Mouse (Mus musculus) limb, embryonic 11.5 days (tissue): ENCODE results near the gene Thy1. TPM values are rescaled to one million over a fixed set of nuclear protein-coding genes. Genes with fewer than 3 reads are reported as not detected.

Experiments
- ATAC-seq: fragments of 200-750 bp; cut with Nextera tagmentation; 2 replicates; pipeline ENCODE4 v1.8.0; 2017; ENCODE audit warnings: low read depth; ENCODE audit not compliant: insufficient number of reproducible peaks, low FRiP score, low TSS enrichment
- DNase-seq: peaks from one replicate; pipeline ENCODE4 v3.0.0-alpha.2; 2015; ENCODE audit warnings: low spot score
- H3K27ac ChIP-seq: fragments of 300-500 bp; sonication (generic); replicated peaks from 2 replicates; pipeline ENCODE4 v1.5.1; 2014; ENCODE audit warnings: low read depth, mild to moderate bottlenecking, low read length
- H3K27me3 ChIP-seq: fragments of 300-500 bp; sonication (generic); 2 replicates; pipeline ENCODE4 v1.6.1; 2014; ENCODE audit warnings: mild to moderate bottlenecking, low read length, mixed read lengths; ENCODE audit not compliant: control insufficient read depth, insufficient read depth
- H3K36me3 ChIP-seq: fragments of 300-500 bp; sonication (generic); 2 replicates; pipeline ENCODE4 v1.6.1; 2014; ENCODE audit warnings: mild to moderate bottlenecking, low read length, moderate library complexity, mixed read lengths; ENCODE audit not compliant: control insufficient read depth, insufficient read depth
- H3K4me1 ChIP-seq: fragments of 300-500 bp; sonication (generic); 2 replicates; pipeline ENCODE4 v1.6.1; 2014; ENCODE audit warnings: low read length, mixed read lengths; ENCODE audit not compliant: control insufficient read depth, insufficient read depth
- H3K4me2 ChIP-seq: fragments of 300-500 bp; sonication (generic); 2 replicates; pipeline ENCODE4 v1.6.1; 2014; ENCODE audit warnings: low read depth, mild to moderate bottlenecking, moderate library complexity; ENCODE audit not compliant: severe bottlenecking
- H3K4me3 ChIP-seq: fragments of 300-500 bp; sonication (generic); 2 replicates; pipeline ENCODE4 v1.5.1; 2014; ENCODE audit warnings: low read depth, low read length
- H3K9ac ChIP-seq: fragments of 300-500 bp; sonication (generic); 2 replicates; pipeline ENCODE4 v1.6.1; 2014; ENCODE audit warnings: mild to moderate bottlenecking, low read length
- H3K9me3 ChIP-seq: fragments of 300-500 bp; sonication (generic); 2 replicates; pipeline ENCODE4 v1.6.1; 2016; ENCODE audit warnings: low read length; ENCODE audit not compliant: control insufficient read depth
- WGBS: fragments of 180-500 bp; shearing (Covaris S2); extraction: QIAGEN DNeasy Blood & Tissue Kit; methylation state at CpG from one replicate; pipeline ENCODE4 v1.1.7; 2014; 5-methylcytosine and 5-hydroxymethylcytosine counted together
- polyA plus RNA-seq: library from polyadenylated mRNA; unstranded; fragments of >200 nt; fragmentation: Nextera tagmentation; extraction: Ambion mirVana; gene quantifications from 2 replicates; pipeline ENCODE4 v1.2.1, GENCODE M21; 2014

Gene Thy1
- polyA plus RNA-seq, 1 experiment from 2014 or later = 0.52 TPM

DNA sequence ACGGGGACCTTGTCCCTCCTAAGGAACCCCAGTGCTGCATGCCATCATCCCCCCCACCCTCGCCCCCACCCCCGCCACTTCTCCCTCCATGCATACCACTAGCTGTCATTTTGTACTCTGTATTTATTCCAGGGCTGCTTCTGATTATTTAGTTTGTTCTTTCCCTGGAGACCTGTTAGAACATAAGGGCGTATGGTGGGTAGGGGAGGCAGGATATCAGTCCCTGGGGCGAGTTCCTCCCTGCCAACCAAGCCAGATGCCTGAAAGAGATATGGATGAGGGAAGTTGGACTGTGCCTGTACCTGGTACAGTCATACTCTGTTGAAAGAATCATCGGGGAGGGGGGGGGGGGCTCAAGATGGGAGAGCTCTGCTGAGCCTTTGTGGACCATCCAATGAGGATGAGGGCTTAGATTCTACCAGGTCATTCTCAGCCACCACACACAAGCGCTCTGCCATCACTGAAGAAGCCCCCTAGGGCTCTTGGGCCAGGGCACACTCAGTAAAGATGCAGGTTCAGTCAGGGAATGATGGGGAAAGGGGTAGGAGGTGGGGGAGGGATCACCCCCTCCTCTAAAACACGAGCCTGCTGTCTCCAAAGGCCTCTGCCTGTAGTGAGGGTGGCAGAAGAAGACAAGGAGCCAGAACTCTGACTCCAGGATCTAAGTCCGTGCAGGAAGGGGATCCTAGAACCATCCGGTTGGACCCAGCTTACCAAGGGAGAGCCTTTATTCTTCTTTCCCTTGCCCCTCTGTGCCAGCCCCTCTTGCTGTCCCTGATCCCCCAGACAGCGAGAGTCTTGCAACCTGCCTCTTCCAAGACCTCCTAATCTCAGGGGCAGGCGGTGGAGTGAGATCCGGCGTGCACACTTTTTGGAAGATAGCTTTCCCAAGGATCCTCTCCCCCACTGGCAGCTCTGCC lies 4.6 kb downstream of the Thy1 start:
- H3K36me3 ChIP-seq = no peaks in the 10 kb centered on the region
- 79% methylated on average over 14 of the region's 14 CpGs for WGBS
- no peak overlapping the region for H3K4me2 ChIP-seq
- ATAC-seq (no peak), DNase-seq (no peak)
- H3K27me3 ChIP-seq = peaks cover 25% of the 10 kb centered on the region
- H3K4me3 ChIP-seq = no peak overlapping the region
- H3K27ac ChIP-seq = no peak overlapping the region
- H3K9ac ChIP-seq = no peak overlapping the region
- H3K9me3 ChIP-seq = no peaks in the 10 kb centered on the region
- H3K4me1 ChIP-seq = peaks cover 4% of the 10 kb centered on the region; the same call in 1 of the 2 replicates

GRCm38 (mm10) chr9:44048541-44049380 lies 5.6 kb downstream of the Thy1 start:
- no peak overlapping the region for H3K4me2 ChIP-seq
- H3K36me3 ChIP-seq = no peaks in the 10 kb centered on the region
- no peak overlapping the region for H3K4me3 ChIP-seq
- no peak overlapping the region for H3K9ac ChIP-seq
- peaks cover 17% of the 10 kb centered on the region for H3K27me3 ChIP-seq
- H3K9me3 ChIP-seq = no peaks in the 10 kb centered on the region
- DNase-seq (no peak), ATAC-seq (no peak)
- no peak overlapping the region for H3K27ac ChIP-seq
- 73% methylated on average over 15 of the region's 15 CpGs for WGBS
- peaks cover 2% of the 10 kb centered on the region; the same call in 1 of the 2 replicates for H3K4me1 ChIP-seq

- ATAC-seq (no peak), DNase-seq (no peak)
- Histone ChIP-seq H3K4me2 (no peak overlapping the region), H3K4me3 (no peak overlapping the region), H3K9me3 (no peaks in the 10 kb centered on the region), H3K27ac (no peak overlapping the region), H3K36me3 (no peaks in the 10 kb centered on the region), H3K4me1 (no peaks in the 10 kb centered on the region; the same call in 1 of the 2 replicates), H3K27me3 (peaks cover 9% of the 10 kb centered on the region), H3K9ac (no peak overlapping the region)
- 89% methylated on average over 8 of the region's 8 CpGs for WGBS
Observed at GRCm38 (mm10) chr9:44049381-44050165, 6.4 kb downstream of the Thy1 start.

DNA sequence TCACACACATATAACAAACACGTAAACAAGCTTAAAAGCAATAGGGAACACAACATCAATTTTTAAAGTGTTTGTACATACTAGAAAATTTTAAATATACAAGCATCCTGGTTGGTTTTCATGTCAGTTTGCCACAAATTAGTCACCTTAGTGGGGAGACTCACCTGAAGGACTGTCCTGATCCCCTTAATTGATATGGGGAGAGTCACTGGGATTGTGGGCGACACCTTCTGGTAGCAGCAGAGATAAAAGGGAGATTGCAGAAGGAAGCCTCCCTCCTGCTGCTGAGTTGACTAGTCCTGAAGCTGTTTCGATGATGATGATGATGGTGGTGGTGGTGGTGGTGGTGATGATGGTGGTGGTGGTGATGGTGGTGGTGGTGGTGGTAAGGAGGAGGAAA lies 9.7 kb downstream of the Thy1 start:
- ATAC-seq (no peak), DNase-seq (no peak)
- Histone ChIP-seq H3K4me3 (no peak overlapping the region), H3K36me3 (no peaks in the 10 kb centered on the region), H3K27ac (no peak overlapping the region), H3K27me3 (no peaks in the 10 kb centered on the region), H3K4me1 (no peaks in the 10 kb centered on the region), H3K9ac (no peak overlapping the region), H3K9me3 (no peaks in the 10 kb centered on the region), H3K4me2 (no peak overlapping the region)
- 51% methylated on average over 3 of the region's 3 CpGs for WGBS

DNA sequence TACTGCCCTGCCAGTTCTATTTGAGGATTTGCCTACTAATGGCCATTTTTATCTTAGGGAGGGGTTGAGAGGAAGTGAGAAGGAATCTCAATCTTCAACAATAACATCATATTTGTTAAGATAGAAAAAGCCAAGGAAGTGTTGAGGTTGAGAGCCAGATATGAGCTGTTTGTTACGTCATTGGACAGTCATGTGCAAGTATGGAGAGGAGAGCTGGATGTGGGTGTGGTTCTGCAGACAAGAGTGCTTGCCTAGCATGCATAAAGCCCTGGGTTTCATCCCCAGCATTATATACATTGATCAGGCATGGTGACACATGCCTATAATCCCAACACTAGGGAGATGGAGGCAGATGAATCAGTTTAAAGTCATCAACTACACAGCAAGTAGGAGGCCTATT lies 10.8 kb downstream of the Thy1 start:
- no peak overlapping the region for H3K4me3 ChIP-seq
- no peaks in the 10 kb centered on the region for H3K27me3 ChIP-seq
- H3K9ac ChIP-seq = no peak overlapping the region
- H3K36me3 ChIP-seq = no peaks in the 10 kb centered on the region
- H3K4me2 ChIP-seq = no peak overlapping the region
- no peak overlapping the region for H3K27ac ChIP-seq
- 81% methylated on average over 1 of the region's 1 CpGs for WGBS
- no peaks in the 10 kb centered on the region for H3K4me1 ChIP-seq
- H3K9me3 ChIP-seq = no peaks in the 10 kb centered on the region
- DNase-seq (no peak), ATAC-seq (no peak)

GRCm38 (mm10) chr9:44058606-44059005 lies 15.4 kb downstream of the Thy1 start:
- WGBS = 84% methylated on average over 6 of the region's 6 CpGs
- no peak overlapping the region for H3K4me2 ChIP-seq
- DNase-seq (no peak), ATAC-seq (no peak)
- H3K36me3 ChIP-seq = no peaks in the 10 kb centered on the region
- no peak overlapping the region for H3K4me3 ChIP-seq
- H3K9ac ChIP-seq = no peak overlapping the region
- H3K27me3 ChIP-seq = no peaks in the 10 kb centered on the region
- no peak overlapping the region for H3K27ac ChIP-seq
- H3K9me3 ChIP-seq = no peaks in the 10 kb centered on the region
- H3K4me1 ChIP-seq = no peaks in the 10 kb centered on the region

- Histone ChIP-seq H3K27ac (no peak overlapping the region), H3K9ac (no peak overlapping the region), H3K4me3 (no peak overlapping the region), H3K27me3 (no peaks in the 10 kb centered on the region), H3K4me2 (no peak overlapping the region), H3K4me1 (no peaks in the 10 kb centered on the region), H3K9me3 (no peaks in the 10 kb centered on the region), H3K36me3 (no peaks in the 10 kb centered on the region)
- DNase-seq = no peak
- 42% methylated on average over 1 of the region's 1 CpGs for WGBS
- ATAC-seq = no peak
Observed at GRCm38 (mm10) chr9:44065177-44065576, 22.0 kb downstream of the Thy1 start.

- Histone ChIP-seq H3K4me1 (peaks cover 12% of the 10 kb centered on the region), H3K4me2 (peak within 1 kb of the TSS; percentile 67), H3K27me3 (no peaks in the 10 kb centered on the region), H3K4me3 (peak within 1 kb of the TSS; percentile 29), H3K9ac (no peak within 1 kb of the TSS), H3K9me3 (no peaks in the 10 kb centered on the region), H3K36me3 (no peaks in the 10 kb centered on the region), H3K27ac (no peak within 1 kb of the TSS)
- DNase-seq (peak; percentile 100), ATAC-seq (peak; percentile 93)
- under 1% methylated on average over 38 of the region's 38 CpGs for WGBS
Observed at GRCm38 (mm10) chr9:44066785-44067225, 23.6 kb downstream of the Thy1 start, which contains the start of gene Usp2. TSS of gene Usp2 (plus strand) at chr9:44067021.
